Mouse (Mus musculus): ENCODE results near the gene Sipa1l3. TPM values are rescaled to one million over a fixed set of nuclear protein-coding genes. Genes with fewer than 3 reads are reported as not detected.

The Sipa1l3 gene
- polyA plus RNA-seq (2012; rRNA removed), result 39.0 and 46.1 TPM in 2 replicates
- 16.2 TPM in 2 replicates for polyA plus RNA-seq (2014; fragmentation: Nextera tagmentation; extraction: Ambion mirVana)

- peak within 1 kb of the TSS; percentile 68 for H3K4me2 ChIP-seq (replicated peaks; ENCODE audit: low read depth, low read length, severe bottlenecking)
- H3K9me3 ChIP-seq (ENCODE audit: control insufficient read depth, low read length), result no peaks in the 10 kb centered on the region
- WGBS, result under 1% methylated on average over 66 of the region's 88 CpGs
- no peaks in the 10 kb centered on the region for H3K27me3 ChIP-seq (ENCODE audit: control insufficient read depth, insufficient read depth, low read length)
- 0 out of 2 replicates have a peak, but pooled peaks have one; percentile 51 for TF ChIP-seq POLR2A (IDR thresholded peaks at IDR 0.05; ENCODE audit: borderline replicate concordance, extremely low read depth, insufficient read depth, insufficient read length)
- no peaks in the 10 kb centered on the region for H3K36me3 ChIP-seq (ENCODE audit: control insufficient read depth, insufficient read depth, low read length)
- ATAC-seq (ENCODE audit: low FRiP score, low read depth) (peak; percentile 97), DNase-seq (ENCODE audit: low spot score) (peak; percentile 99)
- peak within 1 kb of the TSS; percentile 88 for H3K4me3 ChIP-seq (replicated peaks; ENCODE audit: low read length)
- peaks cover 7% of the 10 kb centered on the region for H3K4me1 ChIP-seq (ENCODE audit: control insufficient read depth, insufficient read depth, low read length)
- peak within 1 kb of the TSS; percentile 81 for H3K9ac ChIP-seq (ENCODE audit: low read depth, low read length, severe bottlenecking)
- peak within 1 kb of the TSS; percentile 70 for H3K27ac ChIP-seq (replicated peaks; ENCODE audit: low read depth, low read length)
Observed at GRCm38 (mm10) chr7:29518421-29519210, at the start of gene Sipa1l3. Sipa1l3 (minus strand) TSS chr7:29518641.

DNA sequence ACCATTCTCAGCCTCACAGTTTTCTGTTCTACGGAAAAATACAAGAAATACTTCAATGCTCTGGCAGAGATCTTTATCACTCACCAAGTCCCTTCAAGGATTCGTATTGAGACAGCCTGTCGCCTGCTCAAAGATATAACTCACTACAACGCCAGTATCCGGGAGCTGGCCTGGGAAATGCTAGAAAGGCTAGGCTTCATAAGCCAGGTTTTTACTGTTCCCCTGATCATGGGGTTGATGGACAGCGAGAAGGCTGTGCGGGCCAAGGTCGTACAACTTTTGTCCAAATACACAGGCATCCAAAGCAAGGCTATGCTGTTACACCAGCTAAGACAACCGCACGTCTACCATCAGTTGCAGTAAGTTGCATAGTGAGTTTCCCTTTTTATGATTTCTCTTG, 44.6 kb upstream of the Sipa1l3 start:
- Histone ChIP-seq H3K9ac (ENCODE audit: low read depth, low read length, severe bottlenecking) (no peak overlapping the region), H3K4me1 (ENCODE audit: control insufficient read depth, insufficient read depth, low read length) (peaks cover 12% of the 10 kb centered on the region), H3K9me3 (ENCODE audit: control insufficient read depth, low read length) (no peaks in the 10 kb centered on the region), H3K4me2 (replicated peaks; ENCODE audit: low read depth, low read length, severe bottlenecking) (no peak overlapping the region), H3K36me3 (ENCODE audit: control insufficient read depth, insufficient read depth, low read length) (no peaks in the 10 kb centered on the region), H3K27me3 (ENCODE audit: control insufficient read depth, insufficient read depth, low read length) (no peaks in the 10 kb centered on the region), H3K4me3 (replicated peaks; ENCODE audit: low read length) (no peak overlapping the region), H3K27ac (replicated peaks; ENCODE audit: low read depth, low read length) (no peak overlapping the region)
- ATAC-seq (ENCODE audit: low FRiP score, low read depth), result no peak
- DNase-seq (ENCODE audit: low spot score), result no peak
- WGBS, result 87% methylated on average over 10 of the region's 10 CpGs
- TF ChIP-seq POLR2A (IDR thresholded peaks at IDR 0.05; ENCODE audit: borderline replicate concordance, extremely low read depth, insufficient read depth, insufficient read length), result no peak

DNA sequence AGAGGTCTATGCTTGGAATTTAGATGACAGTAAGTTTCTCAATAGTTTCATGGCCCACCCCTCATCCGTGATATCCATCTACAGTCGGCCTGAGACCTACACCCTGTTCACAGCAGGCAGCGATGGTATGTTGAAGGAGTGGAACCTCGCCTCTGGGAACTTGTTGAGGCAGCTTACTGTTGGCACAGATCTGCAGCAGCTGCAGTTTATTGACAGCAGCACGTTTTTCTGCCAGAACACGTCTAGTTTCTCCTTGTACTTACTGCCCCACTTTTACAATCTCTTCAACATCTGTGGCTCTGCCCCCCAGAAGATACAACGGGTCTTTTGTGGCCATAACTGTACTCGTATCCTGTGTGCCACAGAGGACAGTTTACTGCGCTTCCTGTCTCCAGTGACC, 42.6 kb upstream of the Sipa1l3 start:
- Histone ChIP-seq H3K4me1 (ENCODE audit: control insufficient read depth, insufficient read depth, low read length) (peaks cover 16% of the 10 kb centered on the region), H3K9me3 (ENCODE audit: control insufficient read depth, low read length) (no peaks in the 10 kb centered on the region), H3K4me2 (replicated peaks; ENCODE audit: low read depth, low read length, severe bottlenecking) (no peak overlapping the region), H3K36me3 (ENCODE audit: control insufficient read depth, insufficient read depth, low read length) (no peaks in the 10 kb centered on the region), H3K4me3 (replicated peaks; ENCODE audit: low read length) (no peak overlapping the region), H3K27me3 (ENCODE audit: control insufficient read depth, insufficient read depth, low read length) (no peaks in the 10 kb centered on the region), H3K27ac (replicated peaks; ENCODE audit: low read depth, low read length) (peak overlapping the region; percentile 55; the same call in 1 of the 2 replicates), H3K9ac (ENCODE audit: low read depth, low read length, severe bottlenecking) (no peak overlapping the region)
- peak; percentile 50; the same call in 1 of the 2 replicates for ATAC-seq (ENCODE audit: low FRiP score, low read depth)
- 37% methylated on average over 9 of the region's 9 CpGs for WGBS
- peak; percentile 57 for DNase-seq (ENCODE audit: low spot score)
- TF ChIP-seq POLR2A (IDR thresholded peaks at IDR 0.05; ENCODE audit: borderline replicate concordance, extremely low read depth, insufficient read depth, insufficient read length), result no peak

DNA sequence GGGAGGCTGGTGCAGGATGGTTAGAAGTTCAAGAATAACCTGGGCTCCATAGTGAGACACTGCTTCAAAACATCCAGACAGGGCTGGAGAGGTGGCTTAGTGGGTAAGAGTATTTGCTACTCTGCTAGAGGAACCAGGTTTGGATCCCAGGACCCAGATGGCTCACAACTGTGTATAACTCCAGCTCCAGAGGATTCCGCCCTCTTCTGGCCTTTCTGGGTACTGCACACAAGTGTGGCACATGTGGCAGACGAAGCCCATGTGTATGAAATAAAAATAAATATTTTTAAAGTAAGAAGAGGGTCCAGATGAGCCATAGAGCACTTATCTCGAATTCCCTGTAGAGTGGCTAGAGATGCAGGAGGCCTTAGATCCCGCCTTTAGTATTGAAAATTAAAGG, 40.8 kb upstream of the Sipa1l3 start:
- no peak overlapping the region for H3K4me3 ChIP-seq (replicated peaks; ENCODE audit: low read length)
- 83% methylated on average over 4 of the region's 4 CpGs for WGBS
- H3K4me1 ChIP-seq (ENCODE audit: control insufficient read depth, insufficient read depth, low read length), result peaks cover 16% of the 10 kb centered on the region
- no peak overlapping the region for H3K4me2 ChIP-seq (replicated peaks; ENCODE audit: low read depth, low read length, severe bottlenecking)
- H3K9me3 ChIP-seq (ENCODE audit: control insufficient read depth, low read length), result no peaks in the 10 kb centered on the region
- TF ChIP-seq POLR2A (IDR thresholded peaks at IDR 0.05; ENCODE audit: borderline replicate concordance, extremely low read depth, insufficient read depth, insufficient read length), result no peak
- H3K27me3 ChIP-seq (ENCODE audit: control insufficient read depth, insufficient read depth, low read length), result no peaks in the 10 kb centered on the region
- DNase-seq (ENCODE audit: low spot score) (no peak), ATAC-seq (ENCODE audit: low FRiP score, low read depth) (no peak)
- H3K27ac ChIP-seq (replicated peaks; ENCODE audit: low read depth, low read length), result no peak overlapping the region
- H3K9ac ChIP-seq (ENCODE audit: low read depth, low read length, severe bottlenecking), result no peak overlapping the region
- no peaks in the 10 kb centered on the region for H3K36me3 ChIP-seq (ENCODE audit: control insufficient read depth, insufficient read depth, low read length)

DNA sequence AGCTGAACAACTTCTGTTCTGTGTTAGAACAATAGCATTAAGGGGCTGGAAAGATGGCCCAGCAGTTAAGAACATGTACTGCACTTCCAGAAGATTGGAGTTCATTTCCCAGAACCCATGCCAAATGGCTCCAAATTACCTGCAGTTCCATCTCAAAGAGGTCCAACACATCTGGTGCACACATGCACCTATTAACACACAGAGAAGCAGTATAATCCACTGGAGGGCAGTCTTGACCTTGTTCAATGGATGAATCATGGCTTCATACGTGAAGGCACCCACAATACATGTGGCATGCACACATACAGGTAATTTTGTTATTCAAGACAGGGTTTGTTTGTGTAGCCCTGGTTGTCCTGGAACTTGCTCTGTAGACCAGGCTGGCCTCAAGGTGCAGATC, 40.3 kb upstream of the Sipa1l3 start:
- 52% methylated on average over 1 of the region's 1 CpGs for WGBS
- Histone ChIP-seq H3K36me3 (ENCODE audit: control insufficient read depth, insufficient read depth, low read length) (no peaks in the 10 kb centered on the region), H3K9me3 (ENCODE audit: control insufficient read depth, low read length) (no peaks in the 10 kb centered on the region), H3K4me3 (replicated peaks; ENCODE audit: low read length) (no peak overlapping the region), H3K9ac (ENCODE audit: low read depth, low read length, severe bottlenecking) (no peak overlapping the region), H3K4me1 (ENCODE audit: control insufficient read depth, insufficient read depth, low read length) (peaks cover 16% of the 10 kb centered on the region), H3K27me3 (ENCODE audit: control insufficient read depth, insufficient read depth, low read length) (no peaks in the 10 kb centered on the region), H3K27ac (replicated peaks; ENCODE audit: low read depth, low read length) (no peak overlapping the region), H3K4me2 (replicated peaks; ENCODE audit: low read depth, low read length, severe bottlenecking) (no peak overlapping the region)
- peak; percentile 51 for DNase-seq (ENCODE audit: low spot score)
- ATAC-seq (ENCODE audit: low FRiP score, low read depth), result no peak
- no peak for TF ChIP-seq POLR2A (IDR thresholded peaks at IDR 0.05; ENCODE audit: borderline replicate concordance, extremely low read depth, insufficient read depth, insufficient read length)

Data from limb, embryonic 14.5 days (tissue).